Mouse (Mus musculus): ENCODE measurements at regions not wholly inside any gene's neighbourhood (a gene's known extent, or its start where the extent isn't known, plus 50 kb on each side); places are given as distances from the start of the nearest gene placed in this dataset.

GRCm38 (mm10) chr1:169080686-169081085, 450.6 kb downstream of the Nuf2 start:
- TF ChIP-seq CTCF (IDR thresholded peaks at IDR 0.05), result no peak
- TF ChIP-seq POLR2A (IDR thresholded peaks at IDR 0.05; ENCODE audit: insufficient read depth, low read depth, low read length), result no peak
